Mouse (Mus musculus) heart, postnatal 0 days (tissue): ENCODE results near the gene St3gal4.

Experiments used
- CTCF ChIP-seq: IDR thresholded peaks from 2 replicates; pipeline ENCODE4 v1.5.1; 2016; ENCODE audit warnings: antibody characterized with exemption, control low read depth, low read depth
- EP300 ChIP-seq: IDR thresholded peaks from 2 replicates; pipeline ENCODE4 v1.6.1; 2016; ENCODE audit warnings: antibody characterized with exemption, low read depth

- no peak for TF ChIP-seq CTCF
- no peak for TF ChIP-seq EP300
These were observed 41.6 kb upstream of the St3gal4 start for GRCm38 (mm10) chr9:35160662-35161061.
